Mouse (Mus musculus) limb, embryonic 14.5 days (tissue): ENCODE measurements around the gene Camta1. TPM values are rescaled to one million over a fixed set of nuclear protein-coding genes. Genes with fewer than 3 reads are reported as not detected.

ENCODE experiments used
- ATAC-seq: fragments of 200-750 bp; cut with Nextera tagmentation; 2 replicates; pipeline ENCODE4 v1.8.0; 2017; ENCODE audit warnings: low read depth, moderate number of reproducible peaks, moderate TSS enrichment; ENCODE audit not compliant: low FRiP score
- DNase-seq: peaks from one replicate; pipeline ENCODE4 v3.0.0-alpha.2; 2015; ENCODE audit warnings: low spot score
- H3K27ac ChIP-seq: fragments of 300-500 bp; sonication (generic); replicated peaks from 2 replicates; pipeline ENCODE4 v1.5.1; 2014; ENCODE audit warnings: low read depth, mild to moderate bottlenecking, low read length, moderate library complexity, mixed read lengths
- H3K27me3 ChIP-seq: fragments of 300-500 bp; sonication (generic); 2 replicates; pipeline ENCODE4 v1.6.1; 2014; ENCODE audit warnings: low read length, mixed read lengths; ENCODE audit not compliant: control insufficient read depth, insufficient read depth
- H3K36me3 ChIP-seq: fragments of 300-500 bp; sonication (generic); 2 replicates; pipeline ENCODE4 v1.6.1; 2014; ENCODE audit warnings: mild to moderate bottlenecking, low read length, moderate library complexity, mixed read lengths; ENCODE audit not compliant: control insufficient read depth, insufficient read depth
- H3K4me1 ChIP-seq: fragments of 300-500 bp; sonication (generic); 2 replicates; pipeline ENCODE4 v1.6.1; 2014; ENCODE audit warnings: antibody characterized with exemption, low read length, mixed read lengths; ENCODE audit not compliant: control insufficient read depth, insufficient read depth
- H3K4me2 ChIP-seq: fragments of 300-500 bp; sonication (generic); replicated peaks from 2 replicates; pipeline ENCODE4 v1.6.1; 2014; ENCODE audit warnings: low read depth, mild to moderate bottlenecking, low read length, moderate library complexity; ENCODE audit not compliant: severe bottlenecking
- H3K4me3 ChIP-seq: fragments of 300-500 bp; sonication (generic); replicated peaks from 2 replicates; pipeline ENCODE4 v1.5.1; 2014; ENCODE audit warnings: low read length
- H3K9ac ChIP-seq: fragments of 300-500 bp; sonication (generic); 2 replicates; pipeline ENCODE4 v1.6.1; 2014; ENCODE audit warnings: mild to moderate bottlenecking, low read depth, low read length, moderate library complexity; ENCODE audit not compliant: severe bottlenecking
- H3K9me3 ChIP-seq: fragments of 300-500 bp; sonication (generic); 2 replicates; pipeline ENCODE4 v1.6.1; 2016; ENCODE audit warnings: low read length; ENCODE audit not compliant: control insufficient read depth
- POLR2A ChIP-seq: fragments of 200-500 bp; IDR thresholded peaks from 2 replicates; pipeline ENCODE4 v1.8.0; 2012; ENCODE audit warnings: inconsistent platforms, mild to moderate bottlenecking, moderate library complexity, borderline replicate concordance; ENCODE audit not compliant: insufficient read depth, insufficient read length; ENCODE audit errors: extremely low read depth
- WGBS: fragments of 180-500 bp; shearing (Covaris S2); extraction: QIAGEN DNeasy Blood & Tissue Kit; methylation state at CpG from one replicate; pipeline ENCODE4 v1.1.7; 2014; 5-methylcytosine and 5-hydroxymethylcytosine counted together
- polyA plus RNA-seq, 2 experiments: library from polyadenylated mRNA; depleted of rRNA in 1 of 2; stranded (reverse) in 1 of 2; unstranded in 1 of 2; fragments of >200 nt; fragmentation: Nextera tagmentation in 1 of 2; extraction: Ambion mirVana in 1 of 2; gene quantifications; 2 replicates each; pipeline versions ENCODE4 v1.2.1 to v1.2.3; 2012 to 2014

The Camta1 gene
- polyA plus RNA-seq, 2 experiments: 28.6 to 78.8 TPM

DNA sequence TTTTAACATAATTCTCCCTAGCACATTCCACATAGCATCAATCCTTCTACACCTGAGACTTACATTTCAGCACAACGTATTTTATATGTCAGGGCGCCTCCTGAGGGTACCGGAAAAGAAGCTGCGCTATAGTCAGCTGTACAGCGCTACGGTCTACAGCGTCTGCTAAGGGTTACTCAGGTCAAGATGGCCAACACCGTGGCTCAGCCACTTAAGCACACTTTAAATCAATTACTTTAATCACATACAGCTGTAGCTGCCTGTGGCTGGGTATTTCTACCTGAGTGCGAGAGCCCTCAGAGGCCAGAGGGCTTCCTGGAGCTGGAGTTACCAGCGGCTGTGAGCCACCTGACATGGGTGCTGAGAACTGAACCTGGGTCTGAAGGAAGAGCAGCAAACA, 845.7 kb downstream of the Camta1 start:
- no peak for TF ChIP-seq POLR2A
- H3K27ac ChIP-seq: no peak overlapping the region
- H3K36me3 ChIP-seq: peaks cover 21% of the 10 kb centered on the region
- ATAC-seq: no peak
- H3K4me1 ChIP-seq: no peaks in the 10 kb centered on the region
- no peak overlapping the region for H3K4me3 ChIP-seq
- no peaks in the 10 kb centered on the region for H3K27me3 ChIP-seq
- WGBS: 29% methylated on average over 10 of the region's 10 CpGs
- H3K4me2 ChIP-seq: no peak overlapping the region
- H3K9me3 ChIP-seq: no peaks in the 10 kb centered on the region
- no peak for DNase-seq
- no peak overlapping the region for H3K9ac ChIP-seq

DNA sequence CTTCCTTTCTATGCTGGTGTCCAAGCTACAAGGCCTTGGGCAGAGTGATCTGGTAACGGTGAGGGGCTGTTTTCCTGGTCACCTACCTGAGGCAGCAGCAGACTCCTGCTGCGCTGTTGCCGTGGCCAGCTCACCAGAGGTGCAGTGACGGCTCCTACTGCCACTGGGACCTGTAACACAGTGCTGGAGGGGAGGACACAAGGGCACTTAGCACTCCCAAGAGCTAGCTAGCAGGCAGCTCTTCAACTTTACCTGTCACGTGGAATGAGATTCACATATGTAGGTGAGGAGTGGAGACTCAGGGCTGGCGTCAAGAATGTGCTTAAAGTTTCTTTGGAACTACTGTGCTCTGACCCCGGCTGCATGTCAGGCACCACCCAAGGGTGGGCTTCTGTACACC, 851.4 kb downstream of the Camta1 start:
- no peak overlapping the region for H3K27ac ChIP-seq
- H3K4me1 ChIP-seq: no peaks in the 10 kb centered on the region
- no peaks in the 10 kb centered on the region for H3K9me3 ChIP-seq
- TF ChIP-seq POLR2A: no peak
- no peak for DNase-seq
- 83% methylated on average over 7 of the region's 7 CpGs for WGBS
- H3K4me3 ChIP-seq: no peak overlapping the region
- no peak overlapping the region for H3K9ac ChIP-seq
- no peak overlapping the region for H3K4me2 ChIP-seq
- H3K27me3 ChIP-seq: no peaks in the 10 kb centered on the region
- ATAC-seq: no peak
- peaks cover 18% of the 10 kb centered on the region for H3K36me3 ChIP-seq

GRCm38 (mm10) chr4:151006945-151007344, 854.7 kb downstream of the Camta1 start:
- Histone ChIP-seq H3K9me3 (no peaks in the 10 kb centered on the region), H3K27ac (no peak overlapping the region), H3K9ac (no peak overlapping the region), H3K4me3 (no peak overlapping the region), H3K36me3 (peaks cover 13% of the 10 kb centered on the region), H3K4me1 (no peaks in the 10 kb centered on the region), H3K4me2 (no peak overlapping the region), H3K27me3 (no peaks in the 10 kb centered on the region)
- TF ChIP-seq POLR2A: no peak
- ATAC-seq (no peak), DNase-seq (no peak)
- 45% methylated on average over 6 of the region's 6 CpGs for WGBS

- no peak for ATAC-seq
- no peaks in the 10 kb centered on the region for H3K9me3 ChIP-seq
- 87% methylated on average over 13 of the region's 13 CpGs for WGBS
These were observed 855.9 kb downstream of the Camta1 start for GRCm38 (mm10) chr4:151005656-151006318.

DNA sequence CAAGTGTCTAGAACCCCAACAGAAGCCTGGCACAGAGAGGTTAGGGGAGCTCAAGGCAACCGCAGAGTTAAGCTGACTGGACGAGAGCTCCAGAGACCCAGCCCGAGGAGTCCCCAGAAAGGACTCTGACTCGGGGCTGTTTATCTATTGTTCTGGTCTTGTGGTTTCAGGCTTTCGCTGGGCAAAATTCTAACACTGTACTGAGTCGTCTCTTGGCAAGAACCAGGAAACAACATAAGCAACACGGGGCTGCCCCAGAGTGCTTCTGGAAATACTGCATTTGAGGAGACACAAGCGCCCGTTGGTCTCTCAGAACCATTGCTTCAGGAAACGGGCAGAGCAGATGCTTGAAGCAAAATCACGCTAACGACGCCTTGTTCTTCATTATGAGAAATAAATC, 860.3 kb downstream of the Camta1 start:
- H3K4me3 ChIP-seq: no peak overlapping the region
- no peak for TF ChIP-seq POLR2A
- no peaks in the 10 kb centered on the region for H3K9me3 ChIP-seq
- peaks cover 7% of the 10 kb centered on the region; the same call in 1 of the 2 replicates for H3K36me3 ChIP-seq
- ATAC-seq (no peak), DNase-seq (no peak)
- H3K9ac ChIP-seq: no peak overlapping the region
- H3K4me2 ChIP-seq: no peak overlapping the region
- no peaks in the 10 kb centered on the region for H3K4me1 ChIP-seq
- H3K27me3 ChIP-seq: no peaks in the 10 kb centered on the region
- no peak overlapping the region for H3K27ac ChIP-seq
- WGBS: 73% methylated on average over 13 of the region's 13 CpGs

More at GRCm38 (mm10) chr4:151005656-151006318, 855.9 kb downstream of the Camta1 start:
- Histone ChIP-seq H3K4me1 (no peaks in the 10 kb centered on the region), H3K27ac (no peak overlapping the region), H3K27me3 (no peaks in the 10 kb centered on the region), H3K36me3 (peaks cover 12% of the 10 kb centered on the region), H3K4me2 (no peak overlapping the region), H3K9ac (no peak overlapping the region), H3K4me3 (no peak overlapping the region)
- no peak for TF ChIP-seq POLR2A
- no peak for DNase-seq
